Mouse (Mus musculus) liver, embryonic 13.5 days (tissue): ENCODE data around the gene Slc25a33. TPM values are rescaled to one million over a fixed set of nuclear protein-coding genes. Genes with fewer than 3 reads are reported as not detected.
A peak's percentile ranks its signal among the peaks of the same experiment; 100 is the strongest.
"Not testable (repeated sequence)": the region's sequence is repeated elsewhere in the genome, so short reads cannot be mapped to it uniquely, and the experiment has no call there.

ENCODE experiments used
- ATAC-seq: fragments of 200-750 bp; cut with Nextera tagmentation; 2 replicates; pipeline ENCODE4 v1.8.0; 2017; ENCODE audit warnings: low read depth, mild to moderate bottlenecking, moderate number of reproducible peaks, moderate library complexity
- DNase-seq: peaks from one replicate; pipeline ENCODE4 v3.0.0; 2022
- H3K27ac ChIP-seq: fragments of 300-500 bp; sonication (generic); 2 replicates; pipeline ENCODE4 v1.5.1; 2015; ENCODE audit warnings: moderate library complexity, mild to moderate bottlenecking, inconsistent platforms
- H3K27me3 ChIP-seq: fragments of 300-500 bp; sonication (generic); 2 replicates; pipeline ENCODE4 v1.6.1; 2015; ENCODE audit warnings: mild to moderate bottlenecking, inconsistent platforms
- H3K36me3 ChIP-seq: fragments of 300-500 bp; sonication (generic); 2 replicates; pipeline ENCODE4 v1.6.1; 2015; ENCODE audit warnings: mild to moderate bottlenecking, inconsistent platforms
- H3K4me1 ChIP-seq: fragments of 300-500 bp; sonication (generic); replicated peaks from 2 replicates; pipeline ENCODE4 v1.6.1; 2015; ENCODE audit warnings: inconsistent platforms
- H3K4me2 ChIP-seq: fragments of 300-500 bp; sonication (generic); 2 replicates; pipeline ENCODE4 v1.6.1; 2015; ENCODE audit warnings: inconsistent platforms, mild to moderate bottlenecking, moderate library complexity
- H3K4me3 ChIP-seq: fragments of 300-500 bp; sonication (generic); replicated peaks from 2 replicates; pipeline ENCODE4 v1.5.1; 2015; ENCODE audit warnings: mild to moderate bottlenecking, inconsistent platforms
- H3K9ac ChIP-seq: fragments of 300-500 bp; sonication (generic); 2 replicates; pipeline ENCODE4 v1.6.1; 2015; ENCODE audit warnings: mild to moderate bottlenecking, inconsistent platforms
- H3K9me3 ChIP-seq: fragments of 300-500 bp; sonication (generic); replicated peaks from 2 replicates; pipeline ENCODE4 v1.6.1; 2016; ENCODE audit warnings: inconsistent platforms
- WGBS: fragments of 180-500 bp; shearing (Covaris S2); methylation state at CpG from one replicate; pipeline ENCODE4 v1.1.7; 2015; ENCODE audit not compliant: insufficient replicate concordance; 5-methylcytosine and 5-hydroxymethylcytosine counted together
- polyA plus RNA-seq: library from polyadenylated mRNA; unstranded; fragments of >200 nt; fragmentation: Nextera tagmentation; extraction: Ambion mirVana; gene quantifications from 2 replicates; pipeline ENCODE4 v1.2.1, GENCODE M21; 2015

The Slc25a33 gene
- polyA plus RNA-seq, 1 experiment from 2014 or later, result 14.1 TPM

DNA sequence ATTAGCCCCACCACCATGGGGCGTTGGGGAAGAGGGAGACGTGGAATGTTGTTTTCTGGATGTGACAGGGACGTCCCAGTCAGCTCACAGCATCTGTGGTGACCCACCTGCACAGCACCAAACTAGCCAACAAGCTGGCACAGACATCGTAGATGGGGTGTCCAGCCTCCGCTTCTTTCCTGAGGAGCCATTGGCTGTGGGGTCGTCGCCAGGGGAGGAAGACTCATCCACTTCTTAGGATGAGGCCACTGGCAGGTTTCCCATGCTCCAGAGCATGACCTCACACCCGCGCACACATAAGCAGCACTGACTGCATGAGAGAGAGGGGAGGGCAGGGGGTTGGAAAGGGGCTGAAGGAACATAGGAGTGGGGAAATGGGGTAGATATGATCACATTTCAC, 5.9 kb upstream of the Slc25a33 start:
- Histone ChIP-seq H3K27me3 (peaks cover 11% of the 10 kb centered on the region; the same call in 1 of the 2 replicates), H3K27ac (0 out of 2 replicates have a peak overlapping the region, but pooled peaks have one; percentile 29), H3K4me1 (peaks cover 30% of the 10 kb centered on the region), H3K9me3 (no peaks in the 10 kb centered on the region), H3K36me3 (no peaks in the 10 kb centered on the region), H3K4me2 (0 out of 2 replicates have a peak overlapping the region, but pooled peaks have one; percentile 2), H3K4me3 (no peak overlapping the region), H3K9ac (no peak overlapping the region)
- no peak for DNase-seq
- 74% methylated on average over 9 of the region's 9 CpGs for WGBS
- ATAC-seq, result no peak

DNA sequence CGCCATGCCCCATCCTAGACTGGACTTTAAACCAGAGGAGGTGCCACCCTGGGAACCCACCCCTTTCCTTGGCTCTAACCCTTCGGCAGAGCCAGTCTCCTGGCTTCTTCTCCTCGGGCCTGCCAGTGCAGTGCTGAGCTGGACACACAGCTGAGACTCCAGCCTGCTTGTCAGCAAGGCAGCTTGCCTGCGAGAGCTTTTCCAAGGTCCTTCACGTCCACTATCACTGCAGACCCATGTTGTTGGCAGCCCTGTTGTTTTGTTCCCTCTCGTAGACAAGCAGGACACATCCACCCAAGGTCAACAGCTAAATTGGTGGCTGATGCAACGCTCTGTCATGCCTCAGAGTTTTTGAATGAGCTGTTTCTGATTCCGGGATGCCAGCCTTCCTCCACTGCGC, 3.0 kb upstream of the Slc25a33 start:
- no peak overlapping the region for H3K27ac ChIP-seq
- H3K9me3 ChIP-seq, result no peaks in the 10 kb centered on the region
- WGBS, result 66% methylated on average over 9 of the region's 9 CpGs
- H3K4me3 ChIP-seq, result no peak overlapping the region
- H3K36me3 ChIP-seq, result no peaks in the 10 kb centered on the region
- H3K4me1 ChIP-seq, result peaks cover 51% of the 10 kb centered on the region
- peaks cover 21% of the 10 kb centered on the region for H3K27me3 ChIP-seq
- H3K9ac ChIP-seq, result no peak overlapping the region
- DNase-seq, result no peak
- ATAC-seq, result no peak
- no peak overlapping the region for H3K4me2 ChIP-seq

DNA sequence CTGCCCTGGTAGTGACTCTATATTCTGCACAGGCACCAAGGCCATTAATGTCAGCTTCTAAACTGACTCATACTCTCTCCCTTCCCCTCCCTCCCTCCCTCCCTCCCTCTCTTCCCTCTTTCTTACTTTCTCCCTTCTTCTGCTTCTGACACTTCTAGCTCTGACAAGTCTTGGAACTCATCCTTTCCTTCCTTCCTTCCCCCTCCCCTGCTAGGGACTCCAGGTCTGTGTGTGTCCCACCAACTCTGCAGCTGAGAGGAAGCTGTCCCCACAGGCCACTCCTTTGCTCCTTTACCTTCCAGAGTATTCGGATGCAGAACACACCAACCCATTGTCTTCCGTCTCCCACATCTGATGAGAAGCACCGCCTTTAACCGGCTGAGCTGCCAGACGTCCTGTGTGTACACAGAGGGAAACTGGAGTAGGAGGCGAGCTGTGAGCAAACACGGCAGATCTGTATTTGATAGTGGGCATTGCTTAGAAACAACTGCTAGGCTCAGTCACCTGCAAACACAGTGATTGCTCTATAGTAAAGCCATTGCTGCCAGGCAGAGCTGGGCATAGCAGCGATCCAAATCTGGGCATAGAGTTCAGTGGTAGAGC, 1.8 kb upstream of the Slc25a33 start:
- no peak overlapping the region for H3K9ac ChIP-seq
- DNase-seq (no peak), ATAC-seq (no peak)
- no peak overlapping the region for H3K4me3 ChIP-seq
- H3K27me3 ChIP-seq, result peaks cover 21% of the 10 kb centered on the region
- peaks cover 46% of the 10 kb centered on the region for H3K4me1 ChIP-seq
- no peaks in the 10 kb centered on the region for H3K36me3 ChIP-seq
- WGBS, result 21% methylated on average over 8 of the region's 8 CpGs
- H3K4me2 ChIP-seq, result no peak overlapping the region
- no peaks in the 10 kb centered on the region for H3K9me3 ChIP-seq
- H3K27ac ChIP-seq, result no peak overlapping the region; the same call in 1 of the 2 replicates

DNA sequence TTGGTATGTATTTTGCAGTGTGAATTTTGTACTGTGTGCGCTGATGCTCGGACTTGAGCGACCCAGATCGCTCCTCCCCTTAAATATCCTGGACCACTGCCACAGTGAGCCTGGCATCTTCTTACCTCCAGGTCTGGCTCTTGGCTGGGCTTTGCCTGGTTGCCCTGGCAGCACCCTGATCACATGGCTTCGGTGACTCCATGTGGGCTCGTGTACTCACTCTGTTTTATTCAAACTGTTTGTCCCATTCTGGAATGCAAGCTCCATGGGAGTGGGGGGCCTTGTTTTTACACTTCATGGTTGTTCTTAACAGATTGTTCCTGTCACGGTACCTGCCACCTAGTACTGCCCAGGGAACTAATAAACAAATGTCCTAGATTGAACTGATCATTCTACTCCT, 1.3 kb upstream of the Slc25a33 start:
- H3K27me3 ChIP-seq, result peaks cover 21% of the 10 kb centered on the region
- H3K9ac ChIP-seq, result no peak overlapping the region
- no peak overlapping the region for H3K27ac ChIP-seq
- peaks cover 41% of the 10 kb centered on the region for H3K4me1 ChIP-seq
- ATAC-seq, result no peak
- no peak overlapping the region for H3K4me3 ChIP-seq
- WGBS, result 62% methylated on average over 7 of the region's 7 CpGs
- no peaks in the 10 kb centered on the region for H3K36me3 ChIP-seq
- H3K4me2 ChIP-seq, result no peak overlapping the region
- no peak for DNase-seq
- no peaks in the 10 kb centered on the region for H3K9me3 ChIP-seq

DNA sequence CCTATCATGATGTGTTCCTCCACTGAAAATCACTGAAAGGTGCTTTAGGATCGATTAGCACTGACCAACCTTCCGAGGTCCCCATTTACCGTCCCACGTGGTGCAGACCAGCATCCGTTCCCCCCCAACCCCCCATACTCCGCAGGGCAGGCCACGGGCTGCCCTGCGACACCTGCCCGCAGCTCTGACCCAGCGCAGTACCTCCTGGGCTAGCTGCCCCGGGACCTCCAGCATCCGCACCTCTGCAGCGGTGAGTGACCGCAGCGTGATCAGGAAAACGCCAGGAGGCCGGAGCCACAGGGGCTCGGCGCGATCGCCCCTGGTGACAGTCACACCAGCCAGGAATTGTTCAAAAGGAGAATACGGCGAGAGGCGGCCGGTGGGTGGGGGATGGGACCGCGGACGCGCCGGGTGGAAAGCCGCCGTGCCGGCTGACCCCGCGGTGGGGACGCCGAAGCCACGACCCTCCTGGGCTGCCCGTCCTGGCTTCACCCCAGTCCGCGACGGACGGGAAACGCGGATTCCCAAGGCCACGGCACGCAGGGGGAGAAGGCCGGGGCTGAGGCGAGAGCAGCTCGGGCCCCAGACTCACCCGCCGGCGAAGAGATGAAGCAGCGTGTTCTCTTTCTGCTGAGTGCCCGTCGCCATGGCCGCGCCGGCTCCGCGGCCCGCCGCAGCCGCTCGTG, 526 bp downstream of the Slc25a33 start:
- Histone ChIP-seq H3K4me3 (peak overlapping the region; percentile 69), H3K4me1 (peaks cover 29% of the 10 kb centered on the region), H3K9ac (peak overlapping the region; percentile 84), H3K9me3 (no peaks in the 10 kb centered on the region), H3K27ac (peak overlapping the region; percentile 63), H3K27me3 (peaks cover 19% of the 10 kb centered on the region), H3K36me3 (no peaks in the 10 kb centered on the region), H3K4me2 (peak overlapping the region; percentile 97)
- WGBS, result under 1% methylated on average over 65 of the region's 65 CpGs
- DNase-seq (peak; percentile 11), ATAC-seq (peak; percentile 11)

DNA sequence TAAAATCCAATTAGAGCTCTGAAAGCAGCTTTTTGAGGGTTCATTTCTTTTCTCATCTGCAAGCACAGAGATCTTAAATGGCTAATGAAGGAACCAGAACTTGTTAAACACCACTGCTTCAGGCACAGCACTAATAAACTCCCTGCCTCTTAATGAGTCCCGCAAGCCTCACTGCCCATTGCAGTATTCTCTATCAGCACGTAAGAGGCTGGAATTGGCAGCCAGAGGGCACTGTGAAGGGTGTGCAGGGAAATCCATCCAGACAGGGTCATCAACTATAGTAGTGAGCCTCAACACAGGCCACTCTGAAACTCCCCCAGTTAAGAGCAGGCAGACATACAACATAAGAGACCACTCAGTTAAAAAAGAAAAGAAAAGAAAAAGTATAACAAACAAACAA, 1.7 kb downstream of the Slc25a33 start:
- ATAC-seq (no peak), DNase-seq (no peak)
- no peak overlapping the region for H3K27ac ChIP-seq
- no peaks in the 10 kb centered on the region for H3K36me3 ChIP-seq
- peaks cover 28% of the 10 kb centered on the region for H3K4me1 ChIP-seq
- no peaks in the 10 kb centered on the region for H3K9me3 ChIP-seq
- H3K9ac ChIP-seq, result no peak overlapping the region
- H3K27me3 ChIP-seq, result peaks cover 19% of the 10 kb centered on the region
- H3K4me2 ChIP-seq, result peak overlapping the region; percentile 97
- peak overlapping the region; percentile 69; the same call in 1 of the 2 replicates for H3K4me3 ChIP-seq
- 43% methylated on average over 2 of the region's 2 CpGs for WGBS

DNA sequence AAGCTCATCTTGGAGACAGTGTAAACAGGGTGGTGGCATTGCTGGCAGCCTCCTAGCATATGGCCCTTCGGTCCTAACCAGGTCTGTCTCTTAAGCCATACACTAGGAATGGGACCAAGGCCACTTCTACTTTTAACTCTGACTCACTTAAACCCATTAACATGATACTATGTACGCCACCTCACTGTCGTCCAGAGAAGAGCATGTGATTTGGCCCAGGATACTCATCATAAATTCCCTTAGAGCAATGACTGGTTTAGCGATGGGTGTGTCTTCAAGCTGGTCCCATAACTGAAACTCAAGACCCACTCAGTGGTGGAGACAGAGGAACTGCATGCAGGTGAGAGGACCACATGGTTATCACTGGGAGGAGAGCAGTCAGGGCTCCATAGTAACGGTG, 8.9 kb downstream of the Slc25a33 start:
- ATAC-seq (no peak), DNase-seq (no peak)
- H3K4me1 ChIP-seq, result no peaks in the 10 kb centered on the region
- no peaks in the 10 kb centered on the region for H3K27me3 ChIP-seq
- H3K27ac ChIP-seq, result no peak overlapping the region
- H3K4me3 ChIP-seq, result no peak overlapping the region
- WGBS, result 69% methylated on average over 5 of the region's 5 CpGs
- H3K9me3 ChIP-seq, result no peaks in the 10 kb centered on the region
- peaks cover 4% of the 10 kb centered on the region; the same call in 1 of the 2 replicates for H3K36me3 ChIP-seq
- H3K4me2 ChIP-seq, result no peak overlapping the region
- H3K9ac ChIP-seq, result no peak overlapping the region

DNA sequence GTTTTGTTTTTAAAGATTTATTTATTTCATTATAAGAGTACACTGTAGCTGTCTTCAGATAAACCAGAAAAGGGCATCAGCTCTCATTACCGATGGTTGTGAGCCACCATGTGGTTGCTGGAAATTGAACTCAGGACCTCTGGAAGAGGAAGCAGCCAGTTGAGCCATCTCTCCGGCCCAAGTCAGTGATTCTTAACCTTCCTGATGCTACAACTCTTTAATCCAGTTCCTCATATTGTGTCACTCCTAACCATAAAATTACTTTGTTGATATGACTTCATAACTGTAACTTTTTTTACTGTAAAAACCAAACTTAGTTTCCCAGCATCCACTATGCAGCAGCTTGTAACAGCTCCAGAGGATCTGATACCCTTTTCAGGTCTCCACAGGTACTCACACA, 10.7 kb downstream of the Slc25a33 start:
- H3K9ac ChIP-seq, result no peak overlapping the region
- no peaks in the 10 kb centered on the region for H3K4me1 ChIP-seq
- H3K4me3 ChIP-seq, result no peak overlapping the region
- 52% methylated on average over 2 of the region's 2 CpGs for WGBS
- H3K27me3 ChIP-seq, result no peaks in the 10 kb centered on the region
- no peak overlapping the region for H3K4me2 ChIP-seq
- DNase-seq (no peak), ATAC-seq (no peak)
- peaks cover 4% of the 10 kb centered on the region for H3K36me3 ChIP-seq
- H3K27ac ChIP-seq, result no peak overlapping the region
- H3K9me3 ChIP-seq, result no peaks in the 10 kb centered on the region

DNA sequence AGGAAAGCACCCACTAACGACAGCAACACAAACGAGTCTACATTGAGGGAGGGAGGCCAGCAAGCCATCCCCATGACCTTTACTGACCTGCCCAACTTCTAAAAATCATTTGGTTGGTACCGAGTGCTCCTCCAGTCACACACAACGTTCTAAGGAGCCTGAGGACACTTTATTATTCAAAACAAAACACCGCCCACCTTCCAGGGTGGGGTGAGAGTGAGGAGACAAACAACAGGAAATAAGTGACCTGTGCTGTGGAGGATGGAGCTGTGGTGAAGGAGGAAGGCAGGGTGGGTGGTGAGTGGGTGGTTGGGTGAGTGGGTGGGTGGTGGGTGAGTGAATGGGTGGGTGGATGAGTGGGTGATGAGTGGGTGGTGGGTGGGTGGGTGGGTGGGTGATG, 14.6 kb downstream of the Slc25a33 start:
- H3K4me2 ChIP-seq, result no peak overlapping the region
- no peak for DNase-seq
- H3K27ac ChIP-seq, result no peak overlapping the region
- no peak overlapping the region for H3K9ac ChIP-seq
- H3K4me1 ChIP-seq, result no peaks in the 10 kb centered on the region
- no peak overlapping the region for H3K4me3 ChIP-seq
- peaks cover 10% of the 10 kb centered on the region for H3K36me3 ChIP-seq
- ATAC-seq, result no peak
- 56% methylated on average over 5 of the region's 5 CpGs for WGBS
- H3K9me3 ChIP-seq, result no peaks in the 10 kb centered on the region
- no peaks in the 10 kb centered on the region for H3K27me3 ChIP-seq

DNA sequence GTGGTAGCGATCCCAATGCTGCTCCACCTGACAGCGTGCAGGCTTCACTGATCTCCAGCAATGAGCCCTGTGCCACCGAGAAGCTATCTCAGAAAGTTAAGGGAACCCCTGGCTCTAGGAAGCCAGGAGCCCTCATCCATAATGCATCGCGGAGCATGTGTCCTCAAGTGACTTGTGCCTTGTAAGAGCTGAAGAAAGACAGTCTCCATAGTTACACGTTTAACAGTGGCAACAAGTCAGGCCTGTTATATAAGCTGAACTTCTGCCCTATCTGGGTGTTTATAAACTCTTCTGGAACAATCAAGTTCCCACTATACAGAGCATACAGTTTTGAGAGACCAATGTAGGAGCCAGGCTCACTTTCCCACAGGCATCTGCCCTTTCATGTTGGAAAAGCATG, 15.7 kb downstream of the Slc25a33 start:
- no peak overlapping the region for H3K4me3 ChIP-seq
- ATAC-seq, result no peak
- H3K27ac ChIP-seq, result no peak overlapping the region
- WGBS, result 76% methylated on average over 6 of the region's 6 CpGs
- no peaks in the 10 kb centered on the region for H3K4me1 ChIP-seq
- H3K27me3 ChIP-seq, result no peaks in the 10 kb centered on the region
- no peaks in the 10 kb centered on the region for H3K9me3 ChIP-seq
- DNase-seq, result no peak
- no peak overlapping the region for H3K4me2 ChIP-seq
- H3K9ac ChIP-seq, result no peak overlapping the region
- H3K36me3 ChIP-seq, result peaks cover 10% of the 10 kb centered on the region

DNA sequence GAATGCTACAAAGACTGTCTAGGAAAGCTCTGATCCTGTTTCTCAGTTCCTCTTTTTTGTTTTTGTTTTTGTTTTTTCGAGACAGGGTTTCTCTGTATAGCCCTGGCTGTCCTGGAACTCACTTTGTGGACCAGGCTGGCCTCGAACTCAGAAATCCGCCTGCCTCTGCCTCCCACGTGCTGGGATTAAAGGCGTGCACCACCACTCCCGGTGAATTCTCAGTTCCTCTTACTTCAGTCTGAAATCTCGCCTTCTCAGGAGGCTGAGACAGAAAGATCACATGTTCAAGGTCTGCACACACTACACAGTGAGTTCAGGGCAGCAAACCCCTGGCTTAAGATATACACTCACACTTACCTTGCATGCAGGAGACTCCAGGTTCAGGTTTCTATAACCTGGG, 17.5 kb downstream of the Slc25a33 start:
- H3K9ac ChIP-seq, H3K27me3 ChIP-seq, H3K4me3 ChIP-seq, H3K27ac ChIP-seq, DNase-seq, ATAC-seq, H3K4me2 ChIP-seq, H3K4me1 ChIP-seq, H3K9me3 ChIP-seq: not testable (repeated sequence)
- 72% methylated on average over 7 of the region's 7 CpGs for WGBS
- H3K36me3 ChIP-seq, result peaks cover 12% of the 10 kb centered on the region; the same call in 1 of the 2 replicates

DNA sequence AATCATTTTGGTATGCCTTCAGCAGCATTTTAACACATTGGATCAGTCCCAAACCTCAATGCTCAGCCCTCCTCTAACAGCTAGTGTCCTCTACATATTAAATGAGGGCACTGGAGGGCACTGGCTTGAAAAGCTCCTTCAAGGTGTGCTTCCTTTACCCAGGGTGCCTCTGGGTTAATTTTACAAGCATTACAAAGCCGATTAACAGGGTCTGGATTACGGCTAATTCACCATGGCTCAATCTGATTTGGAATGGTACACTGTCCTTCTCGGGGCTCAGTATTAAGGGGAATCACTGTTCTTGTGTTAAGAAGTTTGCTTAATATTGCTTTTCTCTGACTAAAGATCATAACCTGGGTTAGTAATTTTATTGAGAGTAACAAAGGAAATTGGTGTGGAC, 21.2 kb downstream of the Slc25a33 start:
- Histone ChIP-seq H3K4me3 (no peak overlapping the region), H3K4me2 (no peak overlapping the region), H3K9me3 (no peaks in the 10 kb centered on the region), H3K36me3 (peaks cover 20% of the 10 kb centered on the region), H3K4me1 (no peaks in the 10 kb centered on the region), H3K27ac (no peak overlapping the region), H3K9ac (no peak overlapping the region), H3K27me3 (no peaks in the 10 kb centered on the region)
- DNase-seq (no peak), ATAC-seq (no peak)
- 74% methylated on average over 3 of the region's 3 CpGs for WGBS
